Mouse (Mus musculus): ENCODE data around the gene Ctnnbl1.

Gene Ctnnbl1

DNA sequence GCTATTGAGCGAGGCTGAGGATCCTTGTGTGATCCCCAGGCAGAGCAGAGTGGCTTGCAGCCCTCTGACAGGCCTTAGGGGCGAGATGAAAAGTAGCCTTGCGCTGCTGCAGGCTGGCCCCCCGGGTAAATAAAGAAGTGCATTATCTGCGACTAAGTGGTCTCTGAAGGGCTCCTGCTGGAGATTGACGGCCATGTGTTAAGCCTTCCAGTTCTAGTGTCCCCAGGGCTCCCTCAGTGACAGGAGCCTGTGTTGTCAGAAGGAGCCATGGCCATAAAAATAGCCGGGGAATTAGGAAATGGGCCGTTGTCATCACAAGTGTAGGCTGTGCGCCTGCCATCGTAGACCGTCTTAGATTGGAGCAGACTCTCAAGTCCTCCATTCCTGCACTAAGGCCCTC, 144.7 kb downstream of the Ctnnbl1 start:
- no peak for DNase-seq

- DNase-seq = peak; percentile 53 to 67
Measured at GRCm38 (mm10) chr2:157887275-157888025, 150.2 kb downstream of the Ctnnbl1 start.

DNA sequence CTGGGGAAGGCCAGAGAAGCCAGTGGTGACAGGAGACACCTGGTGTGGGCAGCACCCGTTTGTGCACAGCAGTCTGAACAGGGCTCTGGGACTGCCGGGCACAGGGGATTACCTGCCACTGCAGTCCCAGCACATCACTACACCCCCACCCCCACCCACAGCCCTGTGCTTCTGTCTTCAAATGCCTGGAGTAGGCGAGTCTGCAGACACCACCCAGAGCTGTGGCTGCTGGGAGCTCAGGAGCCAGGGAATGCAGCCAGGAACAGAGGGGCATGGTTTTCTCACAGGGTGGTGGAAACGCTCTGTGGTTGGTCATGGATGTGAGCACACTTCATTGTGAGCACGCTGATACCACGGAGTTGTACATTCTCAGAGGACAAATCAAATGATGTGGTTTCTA, 154.0 kb downstream of the Ctnnbl1 start:
- no peak for DNase-seq

GRCm38 (mm10) chr2:157897131-157897530, 159.9 kb downstream of the Ctnnbl1 start:
- no peak for DNase-seq

DNA sequence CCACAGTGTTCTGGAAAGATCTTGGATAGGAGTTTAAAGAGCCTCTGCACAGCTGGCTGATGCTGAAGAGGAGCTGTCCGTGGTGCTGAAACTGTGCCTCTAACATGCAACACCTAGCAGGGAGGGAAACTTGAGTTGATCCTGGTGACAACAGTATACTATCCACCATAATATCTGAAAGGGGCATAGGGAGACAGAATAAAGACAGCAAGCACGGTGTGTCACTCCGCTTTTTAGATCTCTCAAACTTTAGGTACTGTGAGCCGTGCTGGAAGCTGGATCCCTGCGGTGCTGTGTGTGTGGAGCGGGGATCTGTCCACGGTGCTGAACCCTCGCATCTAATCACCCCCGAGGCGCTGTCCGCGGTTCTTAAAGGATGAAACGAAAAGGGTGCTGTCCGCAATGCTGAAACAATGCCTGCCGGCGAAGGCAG, 176.0 kb downstream of the Ctnnbl1 start:
- DNase-seq = peak; percentile 96

GRCm38 (mm10) chr2:157913705-157914104, 176.5 kb downstream of the Ctnnbl1 start:
- DNase-seq = no peak

DNA sequence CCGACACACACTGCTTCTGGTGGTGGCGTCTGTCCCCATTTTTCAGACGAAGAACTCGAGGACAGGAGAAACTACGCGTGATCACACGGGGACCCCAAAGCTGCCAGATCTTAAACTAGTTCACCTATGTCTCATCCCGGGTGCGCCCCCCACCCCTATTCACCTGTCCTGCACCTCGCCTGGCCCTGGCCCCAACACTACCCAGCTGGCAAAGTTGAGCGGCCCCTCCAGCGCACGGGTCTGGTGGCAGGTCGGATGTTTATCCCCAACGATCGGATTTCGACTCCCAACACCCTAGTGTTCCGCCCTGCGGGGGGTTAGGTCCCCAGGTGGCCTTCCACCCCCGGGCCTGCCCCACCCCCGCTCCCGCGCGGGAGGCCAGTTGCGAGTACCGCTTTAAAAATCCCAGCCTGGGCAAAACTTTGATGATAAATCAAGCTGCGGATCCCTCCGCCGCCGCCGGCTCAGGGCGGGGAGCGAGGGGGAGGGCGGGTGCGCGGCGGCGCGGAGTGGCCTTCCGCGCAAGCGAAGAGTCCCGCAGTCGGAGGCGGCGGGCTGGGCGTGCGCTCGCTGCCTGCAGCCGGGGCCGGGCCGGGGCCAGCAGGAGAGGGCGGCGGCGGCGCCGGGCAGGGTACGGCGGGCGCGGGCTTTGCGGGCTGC, 177.0 kb downstream of the Ctnnbl1 start, which contains the start of gene Vstm2l:
Gene Vstm2l, plus strand, starts transcription at position 549 of the 660 bp plus-strand sequence.
- peak; percentile 45 to 57 for DNase-seq

GRCm38 (mm10) chr2:157914889-157915517, 177.8 kb downstream of the Ctnnbl1 start:
- peak in 1 of 2 experiments; percentile 7 for DNase-seq

- DNase-seq = no peak
Measured at GRCm38 (mm10) chr2:157918529-157918928, 181.3 kb downstream of the Ctnnbl1 start.

DNA sequence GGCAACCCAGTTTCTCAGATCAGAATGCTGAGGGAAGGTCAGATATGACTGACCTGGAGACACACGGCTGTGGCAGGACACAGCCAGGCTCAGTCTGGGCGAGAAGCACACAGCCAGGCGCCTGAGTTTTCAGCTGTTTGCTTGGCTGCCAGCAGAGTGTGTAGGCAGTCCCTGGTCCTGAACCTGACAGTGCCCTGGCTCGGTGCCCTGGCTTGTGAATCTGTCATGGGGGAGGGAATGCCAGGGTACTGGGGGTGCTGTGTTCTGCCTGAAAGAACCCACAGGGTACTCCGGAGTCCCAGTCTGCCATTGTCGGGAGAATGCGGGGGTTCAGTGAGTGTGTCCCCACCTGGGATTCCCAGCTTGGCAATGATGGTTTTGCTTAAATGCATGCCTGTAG, 184.3 kb downstream of the Ctnnbl1 start:
- DNase-seq = no peak

GRCm38 (mm10) chr2:157923406-157923805, 186.2 kb downstream of the Ctnnbl1 start:
- DNase-seq = no peak

- DNase-seq = peak; percentile 48 to 59
Measured at GRCm38 (mm10) chr2:157924504-157924903, 187.3 kb downstream of the Ctnnbl1 start.

- no peak for DNase-seq
Measured at GRCm38 (mm10) chr2:157926502-157926901, 189.3 kb downstream of the Ctnnbl1 start.

GRCm38 (mm10) chr2:157926927-157927326, 189.7 kb downstream of the Ctnnbl1 start:
- DNase-seq = no peak

- no peak for DNase-seq
Measured at GRCm38 (mm10) chr2:157927397-157927796, 190.2 kb downstream of the Ctnnbl1 start.

DNA sequence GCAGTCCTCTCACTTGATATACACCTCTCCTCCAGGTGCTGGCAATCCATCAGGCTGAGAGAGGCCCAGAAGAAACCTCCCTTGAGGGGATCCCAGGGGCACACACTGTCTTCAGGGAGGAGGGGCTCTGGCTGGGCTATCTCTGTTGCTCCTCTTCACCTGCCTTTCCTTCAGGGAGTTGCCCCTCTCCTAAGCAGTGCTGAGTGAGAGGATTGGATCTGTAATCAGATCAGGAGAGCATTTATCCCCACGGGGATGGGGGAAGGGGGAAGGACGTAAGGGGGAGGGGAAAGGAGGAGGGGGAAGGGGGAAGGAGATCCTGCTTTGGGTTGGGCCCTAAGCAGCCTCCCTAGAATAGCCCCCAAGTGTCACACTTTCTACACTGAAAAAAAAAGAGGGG, 190.6 kb downstream of the Ctnnbl1 start:
- DNase-seq = no peak

DNA sequence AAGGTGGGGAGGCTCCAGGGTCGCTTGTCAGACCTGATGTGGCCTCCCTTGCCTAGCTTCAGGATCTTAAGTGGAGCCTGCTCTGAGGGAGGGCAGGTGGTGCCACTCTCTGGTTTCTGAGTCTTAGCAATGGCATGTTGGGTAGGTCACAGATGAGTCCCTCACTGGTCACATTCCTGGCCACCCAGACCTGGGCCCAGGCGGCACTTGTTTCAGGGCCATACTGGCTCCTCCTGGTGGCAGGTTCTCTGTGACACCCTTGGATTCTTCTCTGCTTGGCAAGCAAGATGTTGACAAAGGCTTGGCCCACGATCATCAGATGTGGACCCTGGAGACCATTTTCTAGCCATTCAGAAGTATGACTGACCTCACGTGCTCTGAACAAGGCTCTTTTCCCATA, 195.5 kb downstream of the Ctnnbl1 start:
- peak; percentile 30 to 53 for DNase-seq

- no peak for DNase-seq
Measured at GRCm38 (mm10) chr2:157935444-157936171, 198.4 kb downstream of the Ctnnbl1 start.

GRCm38 (mm10) chr2:157936676-157937075, 199.5 kb downstream of the Ctnnbl1 start:
- no peak for DNase-seq

DNA sequence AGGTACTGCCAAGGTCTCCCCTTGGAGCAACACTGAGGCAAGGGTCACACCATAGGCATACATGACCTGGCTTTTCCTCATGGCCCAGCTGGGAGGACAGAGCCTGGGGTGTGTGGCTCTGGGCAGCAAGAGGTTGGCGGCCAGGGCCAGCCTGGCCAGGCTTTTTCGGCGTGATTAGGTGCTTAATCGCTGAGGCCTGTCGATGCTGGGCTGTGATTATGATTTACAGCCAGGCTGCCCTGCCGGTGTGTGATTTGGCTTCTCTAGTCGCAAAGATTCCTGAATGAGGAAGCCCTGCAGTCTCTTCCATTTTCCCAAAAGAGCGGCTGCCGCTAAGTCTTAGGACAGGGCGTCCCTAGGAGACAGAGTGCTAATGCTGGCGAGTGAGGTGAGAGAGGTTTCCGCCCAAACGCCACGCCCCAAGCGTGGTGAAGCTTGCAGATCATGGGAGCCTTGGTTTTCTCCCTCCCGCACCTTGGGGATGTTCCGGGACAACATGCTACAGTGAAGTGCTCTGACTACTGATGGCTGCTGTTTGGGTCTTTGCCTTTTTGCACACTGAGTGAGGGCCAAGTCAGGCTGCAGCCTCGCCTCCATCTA, 203.5 kb downstream of the Ctnnbl1 start:
- DNase-seq = no peak

All from kidney, postnatal 4 days (tissue).